Mouse (Mus musculus): ENCODE data around the gene Samd1. TPM values are rescaled to one million over a fixed set of nuclear protein-coding genes. Genes with fewer than 3 reads are reported as not detected.

Samd1 gene
- polyA plus RNA-seq, 1 experiment from 2014 or later, result 10.3 TPM

DNA sequence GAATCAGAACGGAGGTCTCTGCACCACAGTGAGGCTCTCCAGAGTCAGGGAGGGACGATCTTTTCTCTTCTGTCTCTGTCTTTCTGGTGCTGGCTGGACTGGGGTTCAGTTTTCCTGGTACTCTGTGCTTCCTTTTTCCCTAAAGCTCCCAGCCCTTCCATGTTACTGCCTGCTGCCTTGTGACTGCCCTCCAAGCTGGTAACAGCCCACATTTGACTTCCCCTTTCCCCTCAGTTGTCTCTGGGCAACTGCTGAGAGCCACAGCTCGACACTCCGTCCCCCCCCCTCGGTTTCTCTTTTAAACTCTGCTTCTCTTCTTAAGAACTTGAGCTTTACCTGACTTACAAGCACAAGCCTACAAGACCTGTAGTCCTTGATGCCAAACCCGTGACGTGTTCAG lies 8.2 kb upstream of the Samd1 start:
- no peaks in the 10 kb centered on the region for H3K9me3 ChIP-seq (replicated peaks)
- ATAC-seq (ENCODE audit: insufficient number of reproducible peaks, low FRiP score, low TSS enrichment, low read depth), result no peak
- no peak overlapping the region for H3K27ac ChIP-seq (replicated peaks)
- no peak overlapping the region for H3K4me3 ChIP-seq (replicated peaks)
- peaks cover 88% of the 10 kb centered on the region for H3K36me3 ChIP-seq
- 89% methylated on average over 7 of the region's 7 CpGs for WGBS
- H3K4me2 ChIP-seq (replicated peaks), result no peak overlapping the region
- H3K9ac ChIP-seq, result no peak overlapping the region
- H3K4me1 ChIP-seq, result no peaks in the 10 kb centered on the region
- no peaks in the 10 kb centered on the region for H3K27me3 ChIP-seq

DNA sequence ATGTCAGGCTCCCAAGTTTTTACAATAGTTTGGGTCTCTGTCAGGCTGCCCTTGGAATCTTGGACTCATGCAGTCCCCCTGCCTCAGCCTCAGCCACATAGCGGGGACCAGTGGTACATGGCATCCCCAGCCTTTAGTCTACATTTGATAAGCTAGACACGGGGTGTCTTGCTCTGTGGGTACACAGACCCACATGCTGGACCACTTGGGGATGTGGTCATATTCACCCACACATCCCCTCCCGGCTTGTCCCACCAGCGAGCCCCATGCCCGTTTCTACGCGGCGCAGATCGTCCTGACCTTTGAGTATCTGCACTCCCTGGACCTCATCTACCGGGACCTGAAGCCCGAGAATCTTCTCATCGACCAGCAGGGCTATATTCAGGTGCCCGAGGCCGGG lies 7.3 kb upstream of the Samd1 start:
- Histone ChIP-seq H3K4me1 (no peaks in the 10 kb centered on the region), H3K4me3 (replicated peaks) (no peak overlapping the region), H3K9ac (no peak overlapping the region), H3K27ac (replicated peaks) (no peak overlapping the region), H3K36me3 (peaks cover 87% of the 10 kb centered on the region), H3K4me2 (replicated peaks) (no peak overlapping the region), H3K27me3 (no peaks in the 10 kb centered on the region), H3K9me3 (replicated peaks) (no peaks in the 10 kb centered on the region)
- 92% methylated on average over 14 of the region's 14 CpGs for whole genome bisulfite sequencing
- ATAC-seq (ENCODE audit: insufficient number of reproducible peaks, low FRiP score, low TSS enrichment, low read depth), result no peak

DNA sequence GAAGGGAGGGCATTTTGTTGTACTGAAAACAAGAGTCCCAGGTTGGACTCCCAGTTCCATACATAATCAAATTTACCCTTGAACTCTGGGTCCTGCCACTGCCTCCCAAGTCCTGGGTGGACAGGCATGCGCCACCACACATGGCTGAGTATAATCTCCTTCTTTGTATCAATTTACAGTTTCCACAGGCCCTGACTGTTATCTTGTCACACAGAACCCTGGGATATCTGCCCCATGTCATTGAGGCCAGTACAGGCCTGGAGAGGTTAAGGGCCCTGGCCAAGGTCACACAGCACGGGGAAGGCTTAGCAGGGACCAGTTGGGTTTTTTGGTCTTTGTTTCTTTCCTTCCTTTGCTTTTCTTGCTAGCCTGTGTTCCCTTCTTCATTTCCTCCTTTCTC lies 5.0 kb upstream of the Samd1 start:
- H3K27me3 ChIP-seq, result no peaks in the 10 kb centered on the region
- no peaks in the 10 kb centered on the region for H3K9me3 ChIP-seq (replicated peaks)
- H3K4me2 ChIP-seq (replicated peaks), result no peak overlapping the region
- WGBS, result 93% methylated on average over 2 of the region's 2 CpGs
- H3K27ac ChIP-seq (replicated peaks), result no peak overlapping the region
- H3K36me3 ChIP-seq, result peaks cover 69% of the 10 kb centered on the region
- no peak overlapping the region for H3K4me3 ChIP-seq (replicated peaks)
- no peak for ATAC-seq (ENCODE audit: insufficient number of reproducible peaks, low FRiP score, low TSS enrichment, low read depth)
- H3K4me1 ChIP-seq, result peaks cover 8% of the 10 kb centered on the region
- H3K9ac ChIP-seq, result no peak overlapping the region

DNA sequence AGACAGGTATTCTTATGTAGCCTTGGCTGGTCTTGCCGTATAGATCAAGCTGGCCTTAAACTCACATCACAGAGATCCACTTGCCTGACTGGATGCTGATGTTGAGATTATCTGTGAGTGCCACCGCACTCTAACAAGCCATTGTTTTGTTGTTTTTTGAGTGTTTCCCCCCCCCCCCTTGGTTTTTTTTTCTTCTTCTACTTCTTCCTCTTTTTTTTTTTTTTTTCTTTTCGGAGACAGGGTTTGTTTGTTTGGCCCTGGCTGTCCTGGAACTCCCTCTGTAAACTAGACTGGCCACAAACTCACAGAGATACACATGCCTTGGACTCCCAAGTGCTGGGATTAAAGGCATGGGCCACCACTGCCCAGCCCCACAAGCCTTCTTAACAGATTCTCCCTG lies 3.4 kb upstream of the Samd1 start:
- peaks cover 12% of the 10 kb centered on the region for H3K4me1 ChIP-seq
- 69% methylated on average over 3 of the region's 3 CpGs for WGBS
- H3K4me3 ChIP-seq (replicated peaks), result no peak overlapping the region
- no peaks in the 10 kb centered on the region for H3K27me3 ChIP-seq
- H3K27ac ChIP-seq (replicated peaks), result no peak overlapping the region
- no peak overlapping the region for H3K4me2 ChIP-seq (replicated peaks)
- no peak for ATAC-seq (ENCODE audit: insufficient number of reproducible peaks, low FRiP score, low TSS enrichment, low read depth)
- H3K9me3 ChIP-seq (replicated peaks), result no peaks in the 10 kb centered on the region
- H3K36me3 ChIP-seq, result peaks cover 55% of the 10 kb centered on the region
- no peak overlapping the region for H3K9ac ChIP-seq

DNA sequence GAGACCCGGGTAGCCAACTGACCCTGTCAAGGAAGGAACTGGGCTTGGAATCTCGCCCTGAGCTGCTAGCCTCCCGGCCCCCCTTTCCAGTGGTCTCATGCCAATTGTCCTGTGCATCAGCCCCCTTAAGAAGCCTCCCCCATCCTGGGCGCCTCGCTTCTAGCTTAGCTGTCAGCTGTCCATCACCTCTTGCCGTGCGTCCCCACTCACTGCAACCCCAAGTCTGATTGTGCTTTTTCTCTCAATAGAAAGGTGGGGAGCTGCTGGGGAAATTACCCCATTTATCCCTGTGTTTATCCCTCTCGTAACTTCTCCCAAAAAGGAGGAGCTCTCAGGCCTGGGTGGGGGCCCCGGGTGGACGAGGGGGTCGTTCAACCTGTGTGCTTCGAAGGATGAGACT lies 1.5 kb upstream of the Samd1 start:
- peaks cover 45% of the 10 kb centered on the region for H3K36me3 ChIP-seq
- H3K4me3 ChIP-seq (replicated peaks), result peak overlapping the region; percentile 80
- no peaks in the 10 kb centered on the region for H3K27me3 ChIP-seq
- peaks cover 21% of the 10 kb centered on the region for H3K4me1 ChIP-seq
- H3K4me2 ChIP-seq (replicated peaks), result peak overlapping the region; percentile 90
- WGBS, result 17% methylated on average over 12 of the region's 12 CpGs
- H3K9me3 ChIP-seq (replicated peaks), result no peaks in the 10 kb centered on the region
- peak overlapping the region; percentile 98 for H3K27ac ChIP-seq (replicated peaks)
- H3K9ac ChIP-seq, result peak overlapping the region; percentile 78; the same call in 1 of the 2 replicates
- no peak for ATAC-seq (ENCODE audit: insufficient number of reproducible peaks, low FRiP score, low TSS enrichment, low read depth)

DNA sequence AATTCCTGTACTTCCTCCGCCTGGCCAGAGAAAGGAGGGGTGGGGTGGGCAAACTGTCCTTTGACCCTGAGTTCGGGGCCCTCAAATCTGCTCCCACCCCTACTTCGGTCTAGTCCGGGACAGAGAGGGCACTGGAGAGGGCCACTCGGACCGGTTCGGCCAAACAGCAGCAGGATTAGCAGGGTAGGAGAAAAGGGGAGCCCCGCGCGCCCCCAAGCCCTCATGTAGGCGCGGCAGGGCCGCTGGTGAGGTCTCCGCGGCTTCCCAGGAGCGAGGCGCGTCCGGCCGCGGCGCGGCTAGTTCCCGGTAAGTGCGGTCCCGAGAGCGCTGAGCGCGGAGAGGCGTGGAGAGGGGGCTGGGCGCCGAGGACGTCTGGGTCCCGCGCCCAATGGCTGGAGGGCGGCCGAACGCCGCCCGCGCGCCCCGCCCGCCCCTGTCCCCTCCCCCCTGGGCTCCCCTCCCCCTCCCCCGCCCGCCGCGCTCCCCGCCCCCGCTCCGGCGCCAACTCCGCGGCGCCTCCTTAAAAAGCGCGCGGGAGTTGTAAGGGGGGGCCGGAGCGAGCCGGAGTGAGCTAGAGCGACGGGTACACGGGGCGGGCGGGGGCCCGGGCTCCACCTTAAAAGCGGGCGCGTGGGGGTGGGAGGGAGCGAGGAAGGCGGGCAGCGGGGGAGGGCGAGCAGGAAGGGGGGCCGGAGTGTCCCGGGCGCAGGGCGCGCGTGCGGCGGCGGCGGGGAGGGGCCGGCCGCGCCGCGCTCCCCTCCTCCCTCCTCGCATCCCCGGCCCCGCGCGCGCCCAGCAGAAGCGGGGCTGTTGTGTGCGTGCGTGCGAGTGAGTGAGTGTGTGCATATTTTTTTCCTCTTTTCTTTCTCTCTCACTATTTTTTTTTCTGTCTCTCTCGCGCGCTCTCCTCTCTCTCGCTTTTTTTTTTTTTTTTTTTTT lies 636 bp upstream of the Samd1 start:
- ATAC-seq (ENCODE audit: insufficient number of reproducible peaks, low FRiP score, low TSS enrichment, low read depth), result peak; percentile 90
- peak overlapping the region; percentile 80 for H3K4me3 ChIP-seq (replicated peaks)
- H3K27ac ChIP-seq (replicated peaks), result peak overlapping the region; percentile 98
- H3K9ac ChIP-seq, result peak overlapping the region; percentile 78
- H3K4me1 ChIP-seq, result peaks cover 30% of the 10 kb centered on the region
- WGBS, result under 1% methylated on average over 45 of the region's 103 CpGs
- H3K4me2 ChIP-seq (replicated peaks), result peak overlapping the region; percentile 90
- peaks cover 44% of the 10 kb centered on the region for H3K36me3 ChIP-seq
- H3K9me3 ChIP-seq (replicated peaks), result no peaks in the 10 kb centered on the region
- no peaks in the 10 kb centered on the region for H3K27me3 ChIP-seq

DNA sequence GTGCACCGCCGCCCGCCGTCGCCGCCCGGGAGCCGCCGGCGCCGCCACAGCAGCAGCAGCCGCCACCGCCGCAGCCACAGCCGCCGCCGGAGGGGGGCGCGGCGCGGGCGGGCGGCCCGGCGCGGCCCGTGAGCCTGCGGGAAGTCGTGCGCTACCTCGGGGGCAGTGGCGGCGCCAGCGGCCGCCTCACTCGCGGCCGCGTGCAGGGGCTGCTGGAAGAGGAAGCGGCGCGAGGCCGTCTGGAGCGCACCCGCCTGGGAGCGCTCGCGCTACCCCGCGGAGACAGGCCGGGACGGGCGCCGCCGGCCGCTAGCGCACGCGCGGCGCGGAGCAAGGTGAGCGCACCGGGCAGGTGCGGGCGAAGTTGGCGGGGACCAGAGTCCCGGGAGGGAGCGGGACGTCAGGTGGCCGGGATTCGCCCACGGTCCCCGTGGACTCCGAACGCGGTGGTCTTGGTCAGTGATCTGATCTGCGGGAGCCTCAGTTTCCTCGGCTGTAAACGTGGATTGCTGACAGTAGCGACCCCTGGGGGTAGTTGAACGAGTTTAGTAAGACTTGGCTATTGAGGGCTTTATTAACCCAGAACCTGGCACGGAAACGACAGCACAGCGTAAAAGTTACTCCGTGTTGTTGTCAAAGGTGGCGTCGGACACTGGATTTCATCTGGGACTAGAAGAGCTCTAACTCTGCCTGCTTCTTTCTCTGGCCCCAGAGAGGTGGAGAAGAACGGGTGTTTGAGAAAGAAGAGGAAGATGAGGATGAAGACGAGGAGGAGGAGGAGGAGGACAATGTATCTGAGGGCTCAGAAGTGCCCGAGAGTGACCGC lies 972 bp downstream of the Samd1 start:
- H3K27me3 ChIP-seq, result no peaks in the 10 kb centered on the region
- peak overlapping the region; percentile 91 for H3K27ac ChIP-seq (replicated peaks)
- H3K36me3 ChIP-seq, result peaks cover 36% of the 10 kb centered on the region
- 1% methylated on average over 88 of the region's 92 CpGs for WGBS
- H3K9ac ChIP-seq, result peak overlapping the region; percentile 63
- H3K4me1 ChIP-seq, result peaks cover 36% of the 10 kb centered on the region
- H3K9me3 ChIP-seq (replicated peaks), result no peaks in the 10 kb centered on the region
- H3K4me2 ChIP-seq (replicated peaks), result peak overlapping the region; percentile 72
- H3K4me3 ChIP-seq (replicated peaks), result peak overlapping the region; percentile 68
- ATAC-seq (ENCODE audit: insufficient number of reproducible peaks, low FRiP score, low TSS enrichment, low read depth), result no peak

DNA sequence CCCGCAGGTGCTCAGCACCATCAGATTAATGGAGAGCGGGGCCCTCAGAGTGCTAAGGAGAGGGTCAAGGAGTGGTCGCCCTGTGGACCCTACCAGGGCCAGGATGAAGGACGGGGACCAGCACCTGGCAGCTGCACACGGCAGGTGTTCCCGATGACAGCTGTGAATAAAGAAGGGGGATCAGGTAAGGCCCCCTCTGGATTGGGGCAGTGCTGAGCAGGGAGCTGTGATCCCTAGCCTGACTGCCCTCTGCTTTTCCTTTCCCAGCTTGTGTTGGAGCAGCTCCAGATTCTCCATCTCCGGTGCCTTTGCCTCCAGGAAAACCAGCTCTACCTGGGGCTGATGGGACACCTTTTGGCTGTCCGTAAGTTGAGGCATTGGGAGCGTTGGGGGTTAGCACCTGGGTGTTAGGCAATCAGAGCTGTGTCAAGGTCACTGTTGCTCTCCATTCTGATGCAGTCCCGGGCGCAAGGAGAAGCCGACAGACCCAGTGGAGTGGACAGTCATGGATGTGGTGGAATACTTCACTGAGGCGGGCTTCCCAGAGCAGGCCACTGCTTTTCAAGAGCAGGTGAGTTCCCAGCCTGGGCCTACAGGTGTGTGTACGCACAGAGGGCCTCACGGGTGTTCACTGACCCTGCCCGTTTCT lies 1.7 kb downstream of the Samd1 start:
- no peaks in the 10 kb centered on the region for H3K9me3 ChIP-seq (replicated peaks)
- peaks cover 43% of the 10 kb centered on the region for H3K4me1 ChIP-seq
- 63% methylated on average over 16 of the region's 16 CpGs for WGBS
- peaks cover 31% of the 10 kb centered on the region for H3K36me3 ChIP-seq
- H3K4me2 ChIP-seq (replicated peaks), result peak overlapping the region; percentile 72
- H3K27ac ChIP-seq (replicated peaks), result 0 out of 2 replicates have a peak overlapping the region, but pooled peaks have one; percentile 91
- ATAC-seq (ENCODE audit: insufficient number of reproducible peaks, low FRiP score, low TSS enrichment, low read depth), result no peak
- H3K9ac ChIP-seq, result 0 out of 2 replicates have a peak overlapping the region, but pooled peaks have one; percentile 63
- peak overlapping the region; percentile 68 for H3K4me3 ChIP-seq (replicated peaks)
- no peaks in the 10 kb centered on the region for H3K27me3 ChIP-seq

DNA sequence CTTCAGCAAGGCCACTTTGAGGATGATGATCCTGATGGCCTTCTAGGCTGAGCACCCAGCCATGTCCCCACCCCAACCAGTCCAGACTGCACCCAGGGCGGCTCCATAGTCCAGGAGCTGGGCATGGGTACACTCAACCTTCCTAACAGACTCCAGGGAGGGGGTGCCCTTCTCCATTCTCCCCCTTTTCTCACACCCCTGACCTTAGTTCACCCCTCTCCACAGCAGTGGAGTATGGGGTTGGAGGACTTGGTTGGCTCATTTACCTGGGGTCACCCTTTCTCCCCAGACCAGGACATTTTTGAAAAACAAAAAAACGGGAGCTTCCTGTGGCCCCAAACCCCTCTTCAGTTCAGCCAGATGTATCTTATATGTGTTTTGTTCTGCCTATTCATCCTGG lies 2.4 kb downstream of the Samd1 start:
- Histone ChIP-seq H3K27me3 (no peaks in the 10 kb centered on the region), H3K4me2 (replicated peaks) (peak overlapping the region; percentile 72; the same call in 1 of the 2 replicates), H3K4me1 (peaks cover 46% of the 10 kb centered on the region), H3K27ac (replicated peaks) (no peak overlapping the region), H3K9me3 (replicated peaks) (no peaks in the 10 kb centered on the region), H3K9ac (no peak overlapping the region), H3K36me3 (peaks cover 25% of the 10 kb centered on the region), H3K4me3 (replicated peaks) (0 out of 2 replicates have a peak overlapping the region, but pooled peaks have one; percentile 2)
- no peak for ATAC-seq (ENCODE audit: insufficient number of reproducible peaks, low FRiP score, low TSS enrichment, low read depth)
- 81% methylated on average over 2 of the region's 2 CpGs for WGBS

DNA sequence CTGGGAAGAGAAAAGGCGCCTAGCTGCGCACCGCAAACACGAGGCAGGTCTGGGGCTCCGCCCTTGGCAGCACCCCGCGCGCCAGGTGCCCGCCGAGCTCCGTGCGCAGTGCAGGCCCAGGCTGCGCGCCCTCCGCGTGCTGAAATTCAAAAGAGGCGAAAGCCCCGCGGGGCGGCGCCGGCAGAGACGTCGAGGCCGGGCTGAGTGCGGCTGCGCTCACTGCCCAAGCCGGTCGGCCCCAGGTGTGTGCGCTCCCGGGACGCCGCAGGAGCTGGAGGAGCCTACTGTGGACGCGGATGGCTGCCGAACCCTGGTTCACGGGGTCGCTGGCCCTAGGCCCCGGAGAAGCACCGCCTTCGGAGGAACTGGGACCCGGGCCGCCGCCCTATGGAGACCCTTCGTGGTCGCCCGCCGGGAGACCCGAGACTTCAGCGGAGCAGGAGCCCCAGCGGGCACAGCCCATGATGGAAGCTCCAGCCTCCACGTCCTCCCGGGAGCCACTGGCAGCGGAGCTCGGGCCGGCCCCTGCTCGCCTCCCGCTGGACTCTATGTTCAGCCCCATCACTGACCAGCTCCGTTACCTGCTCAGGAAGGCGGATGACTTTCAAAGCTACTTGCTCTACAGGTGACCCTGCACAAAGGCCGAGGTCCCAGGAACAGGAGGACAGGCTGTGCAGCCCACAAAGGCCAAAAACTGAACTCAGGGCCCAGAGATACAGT lies 4.0 kb downstream of the Samd1 start, which contains the start of gene 1700067K01Rik:
Gene 1700067K01Rik, plus strand, starts transcription at position 222 of the 720 bp plus-strand sequence.
- Histone ChIP-seq H3K9ac (0 out of 2 replicates have a peak within 1 kb of the TSS, but pooled peaks have one; percentile 6), H3K27ac (replicated peaks) (no peak within 1 kb of the TSS), H3K9me3 (replicated peaks) (no peaks in the 10 kb centered on the region), H3K36me3 (peaks cover 20% of the 10 kb centered on the region), H3K4me2 (replicated peaks) (peak within 1 kb of the TSS; percentile 34), H3K4me3 (replicated peaks) (peak within 1 kb of the TSS; percentile 10; the same call in 1 of the 2 replicates), H3K27me3 (no peaks in the 10 kb centered on the region), H3K4me1 (peaks cover 43% of the 10 kb centered on the region)
- 29% methylated on average over 61 of the region's 61 CpGs for WGBS
- no peak for ATAC-seq (ENCODE audit: insufficient number of reproducible peaks, low FRiP score, low TSS enrichment, low read depth)

All from embryonic facial prominence, embryonic 15.5 days (tissue).